Mouse (Mus musculus) fat pad, adult 2 months (tissue): Measurements from ENCODE around the gene Dact2.

Experiments used
- DNase-seq: peaks from one replicate; pipeline ENCODE4 v3.0.0-alpha.2; 2011; ENCODE audit warnings: low read depth, low spot score; ENCODE audit errors: extremely low read depth

Gene Dact2

GRCm38 (mm10) chr17:14213976-14214529 lies 9.9 kb upstream of the Dact2 start:
- no peak for DNase-seq

- no peak for DNase-seq
Observed at GRCm38 (mm10) chr17:14212796-14213195, 8.7 kb upstream of the Dact2 start.

GRCm38 (mm10) chr17:14207093-14207561 lies 3.0 kb upstream of the Dact2 start:
- no peak for DNase-seq

GRCm38 (mm10) chr17:14206062-14206461 lies 2.0 kb upstream of the Dact2 start:
- no peak for DNase-seq

GRCm38 (mm10) chr17:14205236-14205635 lies 1.1 kb upstream of the Dact2 start:
- no peak for DNase-seq

- DNase-seq, result no peak
Observed at GRCm38 (mm10) chr17:14203121-14203941, 773 bp downstream of the Dact2 start.

GRCm38 (mm10) chr17:14202291-14203030 lies 1.6 kb downstream of the Dact2 start:
- no peak for DNase-seq

GRCm38 (mm10) chr17:14201281-14201787 lies 2.8 kb downstream of the Dact2 start:
- DNase-seq, result peak; percentile 92

GRCm38 (mm10) chr17:14200206-14200605 lies 3.9 kb downstream of the Dact2 start:
- DNase-seq, result no peak

GRCm38 (mm10) chr17:14199621-14200020 lies 4.5 kb downstream of the Dact2 start:
- DNase-seq, result no peak

- DNase-seq, result no peak
Observed at GRCm38 (mm10) chr17:14192924-14193323, 11.2 kb downstream of the Dact2 start.

- no peak for DNase-seq
Observed at GRCm38 (mm10) chr17:14192432-14192831, 11.7 kb downstream of the Dact2 start.

GRCm38 (mm10) chr17:14188455-14188854 lies 15.6 kb downstream of the Dact2 start:
- no peak for DNase-seq

- no peak for DNase-seq
Observed at GRCm38 (mm10) chr17:14187096-14187495, 17.0 kb downstream of the Dact2 start.

- DNase-seq, result no peak
Observed at GRCm38 (mm10) chr17:14186176-14186575, 17.9 kb downstream of the Dact2 start.

GRCm38 (mm10) chr17:14184192-14184814 lies 19.8 kb downstream of the Dact2 start:
- no peak for DNase-seq

GRCm38 (mm10) chr17:14183717-14184116 lies 20.4 kb downstream of the Dact2 start:
- DNase-seq, result no peak

GRCm38 (mm10) chr17:14182860-14183259 lies 21.2 kb downstream of the Dact2 start:
- DNase-seq, result no peak

GRCm38 (mm10) chr17:14178911-14179310 lies 25.2 kb downstream of the Dact2 start:
- DNase-seq, result no peak

- no peak for DNase-seq
Observed at GRCm38 (mm10) chr17:14178475-14178874, 25.6 kb downstream of the Dact2 start.

GRCm38 (mm10) chr17:14178049-14178448 lies 26.1 kb downstream of the Dact2 start:
- no peak for DNase-seq
